Mouse (Mus musculus) brain, embryonic 14.5 days (tissue): ENCODE results near the gene Gm17268. TPM values are rescaled to one million over a fixed set of nuclear protein-coding genes. Genes with fewer than 3 reads are reported as not detected.

Source experiments
- DNase-seq: peaks from one replicate; pipeline ENCODE4 v3.0.0-alpha.2; 2011; ENCODE audit warnings: low read depth
- CTCF ChIP-seq: fragments of 200-500 bp; IDR thresholded peaks from 2 replicates; pipeline ENCODE4 v1.5.1; 2012; ENCODE audit warnings: inconsistent platforms, mild to moderate bottlenecking, moderate library complexity, borderline replicate concordance; ENCODE audit not compliant: insufficient read depth, insufficient read length; ENCODE audit errors: extremely low read depth
- POLR2A ChIP-seq: fragments of 200-500 bp; IDR thresholded peaks from 2 replicates; pipeline ENCODE4 v1.6.1; 2012; ENCODE audit warnings: mild to moderate bottlenecking, inconsistent platforms, borderline replicate concordance; ENCODE audit not compliant: poor library complexity, insufficient read depth, insufficient read length, severe bottlenecking; ENCODE audit errors: extremely low read depth
- polyA plus RNA-seq: library from polyadenylated mRNA; depleted of rRNA; stranded (reverse); fragments of >200 nt; gene quantifications from 2 replicates; pipeline ENCODE4 v1.2.3, GENCODE M21; 2012

The Gm17268 gene
- polyA plus RNA-seq, 1 experiment, result not detected

DNA sequence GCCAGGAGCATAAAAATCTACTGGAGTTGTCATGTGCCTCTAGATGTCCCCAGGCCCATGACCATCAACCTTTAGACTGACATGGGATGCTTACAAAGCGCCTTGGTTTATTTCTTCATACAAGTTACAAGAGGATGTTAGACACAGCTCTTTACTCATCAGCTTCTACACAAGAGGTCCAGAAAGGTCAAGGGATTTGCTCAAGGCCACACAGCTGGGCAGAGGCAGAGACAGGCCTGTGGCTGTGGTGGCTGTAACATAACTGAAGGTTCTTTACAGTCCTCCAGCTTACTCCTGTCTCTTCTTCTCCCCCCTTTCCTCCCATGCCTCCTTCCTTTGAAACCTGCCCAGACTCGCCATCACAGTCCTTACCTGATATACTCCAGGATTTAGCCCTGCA lies 8.2 kb downstream of the Gm17268 start:
- DNase-seq, result no peak
- TF ChIP-seq CTCF (no peak), POLR2A (no peak)

GRCm38 (mm10) chr11:82023769-82024168 lies 14.6 kb downstream of the Gm17268 start:
- no peak for TF ChIP-seq CTCF
- no peak for TF ChIP-seq POLR2A
- DNase-seq, result no peak

DNA sequence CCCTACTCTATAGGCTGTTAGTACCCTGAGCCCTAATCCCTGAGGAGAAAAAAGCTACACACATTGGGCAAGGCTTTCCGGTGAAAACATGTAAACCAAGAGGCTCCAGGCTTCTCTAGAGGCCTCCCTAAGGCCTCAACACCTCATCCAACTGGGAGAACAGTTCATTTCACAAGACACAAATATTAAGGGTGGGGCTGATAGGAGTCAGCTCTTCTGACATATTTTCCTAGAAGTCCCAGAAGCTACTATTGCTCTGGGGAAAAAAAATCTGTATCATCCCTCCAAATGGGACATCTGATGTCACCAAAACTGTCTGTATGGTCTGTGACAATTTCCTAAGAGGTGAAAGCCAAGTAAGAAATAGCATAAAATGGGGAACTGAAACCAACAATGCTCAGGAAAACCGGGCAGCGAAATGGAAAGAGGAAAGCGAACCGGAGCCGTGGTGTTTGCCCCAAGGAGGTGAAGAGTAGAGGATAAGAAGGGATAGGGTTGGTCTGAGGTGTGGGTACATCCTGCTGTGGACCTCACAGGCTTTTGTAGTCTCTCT lies 15.8 kb downstream of the Gm17268 start:
- no peak for DNase-seq
- TF ChIP-seq CTCF, result no peak
- no peak for TF ChIP-seq POLR2A

- TF ChIP-seq POLR2A, result no peak
- TF ChIP-seq CTCF, result no peak
- no peak for DNase-seq
Measured at GRCm38 (mm10) chr11:82021406-82021805, 17.0 kb downstream of the Gm17268 start.

DNA sequence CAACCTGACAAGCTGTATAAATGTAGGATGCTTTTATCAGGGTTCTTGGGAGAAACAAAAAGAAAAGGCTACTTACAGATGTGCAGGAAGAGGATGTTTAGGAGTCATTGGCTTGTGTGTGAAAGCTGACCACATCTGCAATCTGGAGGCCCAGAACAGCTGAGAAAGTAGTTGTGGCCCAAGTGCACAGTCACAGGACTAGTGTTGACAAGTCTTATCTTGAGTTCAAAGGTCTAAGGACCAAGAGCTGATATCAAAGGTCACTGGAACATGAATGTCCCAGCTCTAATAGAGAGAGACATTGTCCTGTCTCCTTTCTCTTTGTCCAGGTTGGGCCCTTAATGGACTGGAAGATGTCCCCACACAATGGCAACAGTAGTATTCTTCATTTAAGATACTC lies 18.6 kb downstream of the Gm17268 start:
- TF ChIP-seq CTCF (no peak), POLR2A (no peak)
- no peak for DNase-seq

GRCm38 (mm10) chr11:82019389-82019788 lies 19.0 kb downstream of the Gm17268 start:
- no peak for DNase-seq
- TF ChIP-seq CTCF, result no peak
- TF ChIP-seq POLR2A, result no peak

DNA sequence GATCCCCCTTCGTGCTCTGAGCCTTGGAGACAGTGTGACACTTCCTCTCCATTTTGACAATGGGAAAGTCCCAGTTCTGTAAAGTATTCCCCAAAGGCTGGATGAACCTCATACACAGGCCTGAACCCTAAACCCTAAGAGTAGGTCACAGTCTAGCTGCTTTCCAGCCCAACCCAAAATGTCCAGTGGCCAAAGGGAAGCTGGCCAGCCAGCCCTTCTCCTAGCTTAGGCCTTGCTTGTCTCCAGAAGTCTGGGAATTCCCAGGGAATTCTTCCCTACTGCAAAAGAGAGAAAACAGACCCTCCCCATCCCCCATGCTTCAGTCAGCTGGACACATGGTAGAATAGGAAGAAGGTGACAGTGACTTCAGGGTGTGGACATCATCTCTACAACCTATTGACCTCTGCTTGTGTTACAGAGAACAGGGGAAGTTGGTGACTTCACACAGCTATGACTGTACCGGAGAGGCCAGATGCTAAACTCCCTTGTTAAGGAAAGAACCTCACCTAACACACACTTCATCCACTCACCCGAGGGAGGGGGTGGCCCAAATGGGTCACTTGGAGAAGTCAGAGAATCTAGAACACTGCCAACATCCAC lies 22.1 kb downstream of the Gm17268 start:
- DNase-seq, result no peak
- TF ChIP-seq CTCF, result no peak
- TF ChIP-seq POLR2A, result no peak

GRCm38 (mm10) chr11:82015066-82015465 lies 23.3 kb downstream of the Gm17268 start:
- no peak for TF ChIP-seq CTCF
- no peak for TF ChIP-seq POLR2A
- DNase-seq, result no peak

GRCm38 (mm10) chr11:82013756-82014155 lies 24.6 kb downstream of the Gm17268 start:
- TF ChIP-seq CTCF (no peak), POLR2A (no peak)

DNA sequence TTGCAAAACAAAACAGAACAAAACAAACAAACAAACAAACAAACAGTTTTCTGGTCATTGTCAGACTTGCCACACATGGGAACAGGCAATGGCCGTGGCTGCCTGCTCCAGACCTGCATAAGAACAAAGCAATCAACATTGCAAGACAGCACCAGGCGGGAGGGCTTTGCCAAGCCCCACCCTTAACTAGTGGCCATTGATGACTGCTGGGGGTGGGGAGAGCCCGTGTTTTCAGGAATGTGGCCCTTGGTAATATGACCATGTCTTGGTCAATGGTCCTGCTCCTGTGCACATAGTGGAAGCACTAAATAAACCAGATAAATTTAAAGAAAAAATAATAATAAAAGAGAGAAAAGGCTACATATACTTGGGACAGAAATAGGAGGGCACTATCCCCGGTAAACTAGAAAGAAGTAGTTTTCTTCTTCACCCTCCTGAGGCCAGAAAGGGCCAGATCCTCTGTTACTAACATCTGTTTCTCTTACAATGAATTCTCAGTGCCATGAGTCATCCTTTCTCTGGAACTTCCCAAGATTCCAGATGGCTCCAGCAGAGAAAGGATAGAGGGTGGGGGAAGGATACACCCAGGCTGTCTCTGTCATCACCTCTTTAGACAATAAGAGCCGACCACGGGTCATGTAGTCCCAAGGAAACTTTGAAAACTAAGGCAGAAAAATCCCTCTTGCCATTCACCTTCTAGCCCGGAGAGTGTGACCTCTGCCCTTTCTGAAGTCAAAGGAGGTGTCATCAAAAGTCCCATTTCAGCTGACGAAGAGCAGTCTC lies 26.8 kb downstream of the Gm17268 start:
- DNase-seq, result no peak
- TF ChIP-seq CTCF, result no peak
- TF ChIP-seq POLR2A, result no peak

More at GRCm38 (mm10) chr11:82013756-82014155, 24.6 kb downstream of the Gm17268 start:
- DNase-seq, result no peak

- DNase-seq, result no peak
Measured at GRCm38 (mm10) chr11:82010115-82010514, 28.2 kb downstream of the Gm17268 start.

More at GRCm38 (mm10) chr11:82010115-82010514, 28.2 kb downstream of the Gm17268 start:
- no peak for TF ChIP-seq CTCF
- no peak for TF ChIP-seq POLR2A
